Mouse (Mus musculus) stomach, embryonic 16.5 days (tissue): ENCODE measurements around the gene Mtrr. TPM values are rescaled to one million over a fixed set of nuclear protein-coding genes. Genes with fewer than 3 reads are reported as not detected.

ENCODE experiments used
- ATAC-seq: fragments of 200-750 bp; cut with Nextera tagmentation; 2 replicates; pipeline ENCODE4 v1.8.0; 2017; ENCODE audit warnings: moderate number of reproducible peaks, moderate TSS enrichment; ENCODE audit not compliant: insufficient read depth, low FRiP score
- H3K27ac ChIP-seq: fragments of 300-500 bp; sonication (generic); 2 replicates; pipeline ENCODE4 v1.5.1; 2014; ENCODE audit warnings: low read length
- H3K27me3 ChIP-seq: fragments of 300-500 bp; sonication (generic); 2 replicates; pipeline ENCODE4 v1.6.1; 2014; ENCODE audit warnings: low read length, control low read depth, mixed read lengths; ENCODE audit not compliant: control insufficient read depth, insufficient read depth
- H3K36me3 ChIP-seq: fragments of 300-500 bp; sonication (generic); 2 replicates; pipeline ENCODE4 v1.6.1; 2014; ENCODE audit warnings: low read length; ENCODE audit not compliant: control insufficient read depth, insufficient read depth
- H3K4me1 ChIP-seq: fragments of 300-500 bp; sonication (generic); 2 replicates; pipeline ENCODE4 v1.6.1; 2014; ENCODE audit warnings: low read length, control low read depth, mixed read lengths; ENCODE audit not compliant: control insufficient read depth, insufficient read depth
- H3K4me2 ChIP-seq: fragments of 300-500 bp; sonication (generic); 2 replicates; pipeline ENCODE4 v1.6.1; 2014; ENCODE audit warnings: low read depth, low read length, mixed read lengths
- H3K4me3 ChIP-seq: fragments of 300-500 bp; sonication (generic); replicated peaks from 2 replicates; pipeline ENCODE4 v1.5.1; 2014; ENCODE audit warnings: mild to moderate bottlenecking, low read length
- H3K9ac ChIP-seq: fragments of 300-500 bp; sonication (generic); 2 replicates; pipeline ENCODE4 v1.6.1; 2014; ENCODE audit warnings: low read length
- H3K9me3 ChIP-seq: fragments of 300-500 bp; sonication (generic); replicated peaks from 2 replicates; pipeline ENCODE4 v1.6.1; 2016; ENCODE audit warnings: low read length, control low read depth; ENCODE audit not compliant: control insufficient read depth
- WGBS: fragments of 180-500 bp; shearing (Covaris S2); extraction: QIAGEN DNeasy Blood & Tissue Kit; methylation state at CpG from one replicate; pipeline ENCODE4 v1.1.7; 2014; 5-methylcytosine and 5-hydroxymethylcytosine counted together
- polyA plus RNA-seq: library from polyadenylated mRNA; unstranded; fragments of >200 nt; fragmentation: Nextera tagmentation; extraction: Ambion mirVana; gene quantifications from 2 replicates; pipeline ENCODE4 v1.2.1, GENCODE M21; 2015

The Mtrr gene
- 15.8 and 16.9 TPM in 2 replicates for polyA plus RNA-seq

DNA sequence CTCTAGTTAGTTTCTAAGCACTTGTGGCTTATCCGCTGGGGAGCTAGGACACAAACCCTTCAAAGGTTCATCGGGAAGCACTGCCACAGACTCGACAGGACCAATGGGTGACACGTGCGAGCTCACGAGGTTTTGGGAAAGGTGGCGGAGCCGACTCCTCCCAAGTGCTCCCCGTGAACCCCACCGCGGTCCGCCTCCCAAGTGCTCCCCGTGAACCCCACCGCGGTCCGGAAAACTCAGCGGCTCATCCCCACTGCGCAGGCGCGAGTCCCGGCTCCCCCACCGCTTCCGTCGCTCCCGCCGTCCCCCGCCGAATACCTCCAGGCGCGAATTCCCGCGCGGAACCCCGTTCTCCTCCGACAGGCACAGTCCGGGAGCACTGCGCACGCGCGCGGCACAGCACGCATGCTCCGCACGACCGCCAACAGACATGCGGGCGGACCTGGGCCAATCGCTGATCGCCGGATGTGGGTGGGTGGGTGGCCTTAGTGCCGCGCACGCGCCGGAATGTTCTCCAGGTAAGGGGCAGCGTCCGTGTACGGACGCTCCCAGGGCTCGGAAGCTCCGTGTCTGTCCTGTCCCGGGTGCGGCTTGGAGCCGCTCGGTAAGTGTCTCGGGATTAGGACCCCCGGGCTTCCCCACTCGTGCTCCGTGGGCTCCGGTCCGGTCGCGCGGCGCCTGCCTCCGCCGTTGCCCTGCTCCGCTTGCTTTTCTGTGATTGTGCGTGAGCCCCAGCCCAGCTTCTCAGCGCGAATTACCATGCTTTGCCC is at the start of gene Mtrr, which contains the start of gene Fastkd3:
TSS of gene Mtrr (minus strand) at position 403 of the 770 bp plus-strand sequence.
TSS of gene Fastkd3 (plus strand) at position 488 of the 770 bp plus-strand sequence.
- peaks cover 8% of the 10 kb centered on the region; the same call in 1 of the 2 replicates for H3K36me3 ChIP-seq
- H3K9ac ChIP-seq, result peak within 1 kb of the TSS; percentile 88
- WGBS, result under 1% methylated on average over 81 of the region's 81 CpGs

DNA sequence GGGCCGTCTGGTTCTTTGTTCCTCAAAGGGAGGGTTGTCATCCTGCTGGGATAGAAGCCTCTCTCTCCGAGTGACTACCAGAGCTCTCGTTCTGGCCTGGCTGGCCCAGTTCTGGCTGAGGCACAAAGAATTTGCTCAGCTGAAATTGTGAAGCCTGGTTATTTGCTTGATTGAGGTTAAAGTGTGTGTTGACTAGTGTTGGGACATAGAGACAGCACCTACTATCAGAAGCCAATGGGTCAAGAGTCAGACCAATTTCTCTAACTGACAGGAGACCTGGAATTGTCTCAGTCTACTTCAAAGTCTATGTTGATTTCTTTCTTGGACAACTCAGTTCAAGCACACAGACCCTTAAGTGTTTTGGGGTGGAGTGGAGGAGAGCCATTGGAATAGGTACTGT is 45.1 kb upstream of the Mtrr start:
- no peak for ATAC-seq
- Histone ChIP-seq H3K4me2 (no peak overlapping the region), H3K4me3 (no peak overlapping the region), H3K4me1 (no peaks in the 10 kb centered on the region), H3K27ac (no peak overlapping the region), H3K36me3 (no peaks in the 10 kb centered on the region), H3K9me3 (no peaks in the 10 kb centered on the region), H3K9ac (no peak overlapping the region), H3K27me3 (no peaks in the 10 kb centered on the region)
- 70% methylated on average over 3 of the region's 3 CpGs for WGBS

More for the DNA sequence above, at the start of gene Mtrr, which contains the start of gene Fastkd3:
- peak within 1 kb of the TSS; percentile 70 for H3K4me2 ChIP-seq
- peaks cover 14% of the 10 kb centered on the region for H3K4me1 ChIP-seq
- H3K27ac ChIP-seq, result peak within 1 kb of the TSS; percentile 84
- ATAC-seq, result peak; percentile 98
- H3K9me3 ChIP-seq, result no peaks in the 10 kb centered on the region
- peak within 1 kb of the TSS; percentile 88 for H3K4me3 ChIP-seq
- no peaks in the 10 kb centered on the region for H3K27me3 ChIP-seq

DNA sequence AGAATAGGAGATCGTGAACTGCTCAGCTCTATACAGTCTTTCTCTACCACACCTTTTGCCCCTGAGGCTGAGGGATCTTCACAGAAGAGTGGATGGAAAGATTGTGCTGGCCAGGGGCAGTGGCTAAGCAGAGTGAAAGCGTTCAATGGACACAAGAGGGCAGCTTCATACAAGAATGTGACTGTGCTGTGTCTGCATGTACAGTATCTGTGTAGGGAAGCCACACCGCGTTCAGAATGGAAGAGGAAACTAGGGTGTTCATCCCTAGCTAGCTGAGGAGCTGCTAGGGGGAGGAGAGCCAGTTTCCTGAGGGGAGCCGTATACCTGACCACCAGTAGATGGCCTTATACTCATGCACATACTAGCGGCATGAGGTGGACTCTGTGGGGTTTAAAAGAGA is 40.8 kb upstream of the Mtrr start:
- Histone ChIP-seq H3K27me3 (no peaks in the 10 kb centered on the region), H3K9me3 (no peaks in the 10 kb centered on the region), H3K27ac (no peak overlapping the region), H3K4me2 (no peak overlapping the region), H3K4me3 (no peak overlapping the region), H3K4me1 (no peaks in the 10 kb centered on the region), H3K36me3 (no peaks in the 10 kb centered on the region), H3K9ac (no peak overlapping the region)
- 47% methylated on average over 6 of the region's 6 CpGs for WGBS
- ATAC-seq, result no peak

DNA sequence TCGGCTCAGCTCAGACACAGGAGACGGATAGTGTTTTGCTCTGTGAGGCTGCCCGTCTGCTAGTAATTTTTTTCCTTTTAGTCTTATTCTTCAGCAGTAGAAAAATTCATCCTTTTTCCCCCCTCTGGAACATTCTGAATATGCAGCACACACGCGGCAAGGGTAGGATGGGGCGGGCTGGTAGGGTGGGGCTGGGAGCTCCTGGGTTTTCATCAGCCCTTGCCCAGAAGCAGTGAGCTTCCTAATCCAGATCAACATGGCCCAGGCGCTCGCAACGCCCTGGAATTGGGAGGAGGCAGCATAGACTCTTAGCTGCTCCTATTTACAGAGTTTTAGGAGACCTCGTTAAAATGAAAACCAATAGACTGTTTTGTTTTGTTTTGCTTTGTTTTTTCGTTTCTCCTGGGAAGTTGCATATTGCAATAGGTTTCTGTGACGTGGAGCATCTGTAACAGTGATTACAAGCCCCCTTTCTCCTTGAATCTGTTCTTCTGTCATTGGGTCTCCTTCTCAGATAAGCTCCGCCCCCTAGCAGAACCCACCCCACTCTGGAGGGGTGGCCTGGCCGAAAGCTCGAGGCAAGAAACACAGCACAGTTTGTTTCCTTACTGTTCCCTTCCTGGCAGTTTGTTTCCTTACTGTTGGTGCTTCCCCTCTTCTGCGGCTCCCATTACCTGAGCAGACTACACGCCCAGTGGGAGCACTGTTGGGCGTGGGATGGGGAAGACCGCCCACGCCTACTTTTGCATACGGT is 25.9 kb upstream of the Mtrr start:
- Histone ChIP-seq H3K4me2 (peak overlapping the region; percentile 49), H3K4me3 (peak overlapping the region; percentile 31), H3K27ac (no peak overlapping the region), H3K9me3 (no peaks in the 10 kb centered on the region), H3K4me1 (0 out of 2 replicates have a peak, but pooled peaks cover 7% of the 10 kb centered on the region), H3K36me3 (no peaks in the 10 kb centered on the region), H3K9ac (peak overlapping the region; percentile 18; the same call in 1 of the 2 replicates), H3K27me3 (no peaks in the 10 kb centered on the region)
- peak; percentile 36; the same call in 1 of the 2 replicates for ATAC-seq
- 31% methylated on average over 21 of the region's 21 CpGs for WGBS

DNA sequence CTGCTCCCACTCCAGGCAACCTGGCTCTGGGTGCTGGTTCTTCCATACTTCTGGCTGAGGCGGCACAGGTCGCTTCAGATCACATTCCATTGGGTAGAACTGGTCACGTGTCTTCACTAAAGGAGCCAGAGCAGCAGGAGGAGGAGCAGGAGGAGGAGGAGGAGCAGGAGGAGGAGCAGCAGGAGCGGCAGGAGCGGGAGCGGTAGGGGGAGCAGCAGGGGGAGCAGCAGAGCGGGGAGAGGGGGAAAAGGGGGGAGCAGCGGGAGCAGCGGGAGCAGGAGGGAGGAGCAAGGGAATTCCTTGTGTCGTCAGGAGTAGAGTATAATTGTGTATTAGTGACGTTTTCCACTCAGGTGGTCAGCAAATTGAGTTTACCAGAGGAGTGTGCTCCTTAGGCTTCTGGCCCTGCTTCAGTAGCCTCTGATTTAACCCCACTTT is 23.8 kb upstream of the Mtrr start:
- 0 out of 2 replicates have a peak, but pooled peaks cover 7% of the 10 kb centered on the region for H3K4me1 ChIP-seq
- H3K36me3 ChIP-seq, result no peaks in the 10 kb centered on the region
- WGBS, result 6% methylated on average over 11 of the region's 11 CpGs
- peak; percentile 79 for ATAC-seq
- peak overlapping the region; percentile 29 for H3K4me3 ChIP-seq
- no peak overlapping the region for H3K27ac ChIP-seq
- no peak overlapping the region for H3K9ac ChIP-seq
- H3K27me3 ChIP-seq, result no peaks in the 10 kb centered on the region
- H3K9me3 ChIP-seq, result no peaks in the 10 kb centered on the region
- peak overlapping the region; percentile 45 for H3K4me2 ChIP-seq

DNA sequence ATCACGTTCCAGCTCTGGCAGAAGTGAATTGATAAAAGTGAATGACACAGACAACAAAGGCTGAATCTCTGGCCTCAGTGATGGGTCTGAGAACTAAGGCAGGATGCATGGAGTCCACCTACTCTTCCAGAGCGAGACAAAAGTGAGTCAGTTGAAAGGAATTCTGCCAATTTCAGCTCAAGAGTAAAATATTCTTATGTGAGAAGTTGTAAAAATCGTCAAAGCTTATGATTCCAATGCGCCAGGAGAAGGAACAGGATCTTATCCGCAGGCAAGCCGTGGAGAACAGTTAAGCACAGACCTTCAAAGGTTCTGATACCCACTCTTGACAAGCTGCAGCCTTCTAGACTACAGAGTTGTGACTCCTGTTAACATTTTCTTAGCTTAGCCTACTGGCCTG is 21.1 kb upstream of the Mtrr start:
- ATAC-seq, result no peak
- H3K4me3 ChIP-seq, result no peak overlapping the region
- WGBS, result 77% methylated on average over 6 of the region's 6 CpGs
- H3K27ac ChIP-seq, result no peak overlapping the region
- H3K36me3 ChIP-seq, result no peaks in the 10 kb centered on the region
- no peaks in the 10 kb centered on the region for H3K27me3 ChIP-seq
- H3K4me2 ChIP-seq, result no peak overlapping the region
- H3K4me1 ChIP-seq, result 0 out of 2 replicates have a peak, but pooled peaks cover 2% of the 10 kb centered on the region
- H3K9me3 ChIP-seq, result no peaks in the 10 kb centered on the region
- H3K9ac ChIP-seq, result no peak overlapping the region

DNA sequence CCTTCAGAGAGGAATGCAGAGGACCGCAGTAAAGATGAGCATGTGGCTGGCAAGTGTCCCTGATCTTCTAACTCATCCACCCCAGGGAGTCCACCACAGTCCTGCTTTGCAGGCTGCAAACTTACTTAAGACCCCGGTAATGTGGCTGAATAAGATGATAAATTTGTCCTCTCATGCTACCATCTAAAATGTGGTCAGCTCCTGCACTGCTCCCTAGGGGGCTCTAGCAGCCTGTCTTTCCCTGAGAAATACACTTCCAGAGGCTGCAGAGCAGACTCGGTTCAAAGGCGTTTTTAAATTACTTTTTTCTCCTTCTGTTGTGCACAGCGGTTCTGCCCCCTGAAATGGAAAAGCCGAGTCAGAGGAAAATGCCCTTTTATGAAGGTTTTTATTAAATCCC is 19.2 kb upstream of the Mtrr start:
- H3K27ac ChIP-seq, result no peak overlapping the region
- H3K4me2 ChIP-seq, result no peak overlapping the region
- H3K36me3 ChIP-seq, result no peaks in the 10 kb centered on the region
- no peaks in the 10 kb centered on the region for H3K27me3 ChIP-seq
- H3K9me3 ChIP-seq, result no peaks in the 10 kb centered on the region
- H3K4me1 ChIP-seq, result peaks cover 3% of the 10 kb centered on the region; the same call in 1 of the 2 replicates
- H3K4me3 ChIP-seq, result no peak overlapping the region
- no peak overlapping the region for H3K9ac ChIP-seq
- WGBS, result 11% methylated on average over 6 of the region's 6 CpGs
- no peak for ATAC-seq

DNA sequence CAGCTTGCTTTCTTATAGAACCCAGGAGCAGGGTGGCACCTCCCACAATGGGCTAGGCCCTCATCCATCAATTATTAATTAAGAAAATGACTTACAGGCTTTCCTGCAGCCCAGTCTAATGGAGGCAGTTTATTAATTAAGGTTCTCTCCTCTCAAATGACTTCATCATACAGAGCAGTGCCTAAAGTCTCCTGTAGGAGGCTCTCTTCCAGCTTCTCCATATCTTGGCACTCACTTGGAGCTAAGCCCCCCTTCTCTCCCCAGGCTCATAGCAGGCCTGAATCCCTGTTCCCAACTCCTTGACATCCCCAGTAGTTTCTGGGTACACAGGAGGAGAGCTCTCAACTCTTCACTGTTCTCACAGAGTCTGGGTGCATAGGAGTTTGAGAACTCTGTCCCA is 17.0 kb upstream of the Mtrr start:
- Histone ChIP-seq H3K27ac (no peak overlapping the region), H3K4me1 (peaks cover 3% of the 10 kb centered on the region; the same call in 1 of the 2 replicates), H3K4me3 (no peak overlapping the region), H3K4me2 (no peak overlapping the region), H3K9me3 (no peaks in the 10 kb centered on the region), H3K27me3 (no peaks in the 10 kb centered on the region), H3K9ac (no peak overlapping the region), H3K36me3 (0 out of 2 replicates have a peak, but pooled peaks cover 4% of the 10 kb centered on the region)
- no peak for ATAC-seq

DNA sequence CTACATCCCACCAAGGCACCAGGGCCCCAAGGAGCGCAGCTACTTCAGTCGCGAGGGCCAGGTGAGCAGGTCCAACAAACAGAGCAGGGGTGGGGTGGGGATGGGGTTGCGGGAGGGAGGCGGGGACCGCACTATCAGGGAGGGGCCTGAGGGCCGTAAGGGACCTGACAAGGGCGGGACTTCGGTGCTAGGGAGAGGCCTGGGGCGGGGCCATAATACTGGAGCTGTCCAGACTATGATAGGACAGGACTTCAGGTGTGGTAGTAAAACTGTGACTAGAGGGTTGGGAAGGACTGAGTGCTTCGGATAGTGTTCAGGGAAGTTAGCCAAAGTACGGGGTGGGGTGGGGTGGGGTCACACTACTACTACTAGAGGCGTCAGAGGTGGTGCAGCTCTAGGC is 15.7 kb upstream of the Mtrr start:
- peaks cover 3% of the 10 kb centered on the region; the same call in 1 of the 2 replicates for H3K4me1 ChIP-seq
- peak overlapping the region; percentile 48 for H3K4me2 ChIP-seq
- H3K9ac ChIP-seq, result no peak overlapping the region
- peak; percentile 90 for ATAC-seq
- H3K9me3 ChIP-seq, result no peaks in the 10 kb centered on the region
- 16% methylated on average over 13 of the region's 13 CpGs for WGBS
- H3K36me3 ChIP-seq, result peaks cover 8% of the 10 kb centered on the region
- no peaks in the 10 kb centered on the region for H3K27me3 ChIP-seq
- peak overlapping the region; percentile 17; the same call in 1 of the 2 replicates for H3K4me3 ChIP-seq
- H3K27ac ChIP-seq, result no peak overlapping the region
